Mouse (Mus musculus): Measurements from ENCODE around the gene Cd38.

Gene Cd38

GRCm38 (mm10) chr5:43868253-43868652 is at the start of gene Cd38:
Gene Cd38, plus strand, starts transcription at chr5:43868553.
- DNase-seq: no peak

- DNase-seq: no peak
Observed at GRCm38 (mm10) chr5:43818695-43819094, 49.7 kb upstream of the Cd38 start, which contains the start of gene Bst1. Gene Bst1, plus strand, starts transcription at chr5:43818885.

- DNase-seq: no peak
Observed at GRCm38 (mm10) chr5:43820785-43821184, 47.6 kb upstream of the Cd38 start.

DNA sequence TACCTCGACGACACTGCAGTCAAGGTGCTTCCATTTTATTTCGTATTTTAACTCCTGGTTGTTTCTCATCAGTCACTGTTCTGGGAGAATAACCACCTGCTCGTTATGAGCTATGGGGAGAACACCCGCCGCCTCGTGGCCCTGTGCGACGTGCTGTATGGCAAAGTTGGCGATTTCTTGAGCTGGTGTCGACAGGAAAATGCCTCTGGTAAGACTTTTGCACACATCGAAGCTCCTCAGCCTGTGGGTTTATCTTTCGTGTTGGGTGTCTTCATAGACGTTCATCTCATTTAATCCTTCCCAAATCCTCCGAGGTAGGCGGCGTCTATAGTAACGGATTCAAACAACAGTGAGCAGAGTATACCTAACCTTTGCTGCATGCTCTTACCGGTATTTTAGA is 46.8 kb upstream of the Cd38 start, which contains the start of gene Fbxl5:
TSS of gene Fbxl5 (minus strand) at position 101 of the 400 bp plus-strand sequence.
- no peak for DNase-seq

DNA sequence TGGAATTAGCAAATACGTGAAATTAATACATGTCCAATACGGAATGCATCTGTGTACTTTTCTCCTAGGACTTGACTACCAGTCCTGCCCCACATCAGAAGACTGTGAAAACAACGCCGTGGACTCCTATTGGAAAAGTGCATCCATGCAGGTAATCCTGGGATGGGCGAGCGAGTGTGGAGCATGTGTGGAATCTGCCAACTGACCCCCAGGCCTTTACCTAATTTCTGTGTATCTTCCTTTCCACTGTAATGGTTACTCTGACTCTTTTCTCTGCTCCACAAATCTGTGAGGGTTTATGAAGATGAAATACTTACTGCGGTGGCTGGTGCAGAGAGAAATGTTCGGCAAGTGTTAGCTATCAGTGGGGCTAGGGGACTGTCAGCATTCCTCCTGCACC is 46.2 kb upstream of the Cd38 start:
- DNase-seq: no peak

DNA sequence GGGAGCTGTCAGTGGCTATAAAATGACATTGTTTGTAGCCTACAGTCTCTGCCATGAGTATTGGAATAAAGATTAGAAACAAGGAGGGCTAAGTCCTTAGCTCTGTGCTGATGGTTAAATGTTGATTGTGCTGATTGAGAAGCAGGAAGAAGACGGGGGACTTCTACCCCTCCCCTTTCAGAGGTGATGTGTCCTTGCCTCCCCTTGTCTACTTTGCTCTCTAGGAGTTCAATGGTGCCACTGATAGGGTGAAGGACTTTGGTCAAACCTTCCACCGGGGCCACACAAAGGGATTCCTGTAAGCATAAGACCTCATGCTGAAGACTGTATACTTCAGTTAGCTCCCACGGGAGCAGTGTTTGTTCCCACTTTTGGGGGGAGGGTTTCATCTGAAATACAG is 45.5 kb upstream of the Cd38 start:
- DNase-seq: no peak

DNA sequence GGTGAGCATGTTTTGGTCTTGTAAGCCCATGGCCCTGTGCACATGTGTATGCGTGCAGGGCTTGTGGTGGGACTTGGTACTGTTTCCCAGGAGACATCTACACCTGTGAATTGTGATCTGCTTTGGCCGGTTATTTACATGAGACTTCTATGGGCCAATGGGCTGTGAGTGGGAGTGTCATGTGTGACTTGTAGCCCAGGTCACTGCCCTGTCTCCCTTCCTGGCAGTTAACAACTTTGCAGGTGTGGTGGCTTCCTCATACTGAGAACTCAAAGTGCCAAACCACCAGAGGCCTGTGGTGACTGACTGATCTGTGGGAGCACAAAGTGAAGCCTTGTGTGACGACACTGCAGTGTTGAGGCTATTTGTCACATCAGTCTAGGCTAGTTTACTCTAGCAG is 43.8 kb upstream of the Cd38 start:
- no peak for DNase-seq

- DNase-seq: no peak
Observed at GRCm38 (mm10) chr5:43826883-43827282, 41.5 kb upstream of the Cd38 start.

DNA sequence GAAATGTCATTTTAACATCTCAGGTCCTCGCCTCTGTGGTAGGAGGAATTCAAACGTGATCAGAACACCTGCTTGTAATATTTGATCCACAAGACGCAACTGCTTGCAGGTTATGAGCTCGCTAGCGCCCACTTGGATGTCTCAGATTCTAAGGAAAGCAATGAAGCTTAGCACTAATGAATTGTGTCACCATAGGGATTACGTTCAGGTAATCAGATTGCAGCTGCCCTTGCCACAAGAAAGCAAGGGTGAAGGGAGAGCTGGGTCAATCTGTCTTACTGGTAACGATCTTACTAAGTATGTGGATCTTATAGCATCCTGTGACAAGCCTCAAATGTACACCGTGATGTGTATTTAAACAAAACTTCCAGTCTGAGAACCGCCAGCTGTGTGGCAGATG is 41.0 kb upstream of the Cd38 start:
- no peak for DNase-seq

- no peak for DNase-seq
Observed at GRCm38 (mm10) chr5:43836590-43836989, 31.8 kb upstream of the Cd38 start.

GRCm38 (mm10) chr5:43837372-43837771 is 31.0 kb upstream of the Cd38 start:
- peak; percentile 33 for DNase-seq

DNA sequence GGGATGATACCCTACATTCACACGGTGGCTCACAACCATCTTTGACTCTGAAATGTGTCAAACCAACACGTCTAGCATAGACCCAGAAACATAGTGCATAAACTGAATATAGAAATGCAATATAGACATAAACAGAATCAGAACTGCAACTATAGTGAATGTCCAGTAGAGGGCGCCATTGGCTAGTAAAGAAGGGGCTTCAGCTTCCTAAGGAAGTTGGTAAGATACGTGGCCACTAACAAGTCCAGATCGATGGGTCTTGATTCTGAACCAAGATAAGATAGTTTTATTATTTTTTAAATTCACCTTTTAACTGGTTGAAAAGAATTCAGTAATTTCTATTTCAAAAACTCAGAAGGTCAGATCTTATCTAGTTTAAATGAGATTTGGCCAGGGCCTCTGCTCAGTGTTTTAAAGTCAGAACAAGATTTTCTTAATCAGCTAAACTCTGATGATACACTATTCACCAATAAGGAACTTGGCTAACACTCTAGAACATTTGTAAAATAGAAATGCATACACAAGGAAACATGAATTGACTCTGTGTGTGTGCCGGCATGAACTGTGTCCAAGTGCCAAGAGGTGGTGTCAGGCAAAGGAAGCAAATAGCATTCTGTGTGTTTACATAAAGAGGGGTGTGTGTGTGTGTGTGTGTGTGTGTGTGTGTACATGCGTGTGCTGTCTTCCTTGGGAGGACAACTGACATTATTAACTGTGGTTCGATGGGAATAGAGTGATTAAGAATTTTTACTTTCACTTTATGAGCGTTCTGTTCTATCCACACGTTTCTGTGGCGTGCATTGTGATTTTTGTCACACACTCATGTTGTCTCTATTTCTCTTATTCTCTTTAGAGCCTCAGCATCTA is 27.0 kb upstream of the Cd38 start:
- no peak for DNase-seq

DNA sequence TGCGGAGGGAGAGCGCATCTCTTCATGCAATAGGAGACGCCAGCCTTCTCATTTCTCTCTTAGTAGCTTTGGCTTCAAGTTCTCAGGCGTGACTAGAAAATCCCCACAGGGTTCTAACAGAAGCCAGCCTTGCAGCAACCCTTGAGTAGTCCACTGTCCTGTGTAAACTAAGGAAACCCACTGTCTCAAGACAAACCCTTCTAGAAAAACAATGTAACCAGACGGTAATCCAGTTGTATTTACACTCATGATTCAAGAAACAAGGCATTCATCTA is 26.4 kb upstream of the Cd38 start:
- no peak for DNase-seq

DNA sequence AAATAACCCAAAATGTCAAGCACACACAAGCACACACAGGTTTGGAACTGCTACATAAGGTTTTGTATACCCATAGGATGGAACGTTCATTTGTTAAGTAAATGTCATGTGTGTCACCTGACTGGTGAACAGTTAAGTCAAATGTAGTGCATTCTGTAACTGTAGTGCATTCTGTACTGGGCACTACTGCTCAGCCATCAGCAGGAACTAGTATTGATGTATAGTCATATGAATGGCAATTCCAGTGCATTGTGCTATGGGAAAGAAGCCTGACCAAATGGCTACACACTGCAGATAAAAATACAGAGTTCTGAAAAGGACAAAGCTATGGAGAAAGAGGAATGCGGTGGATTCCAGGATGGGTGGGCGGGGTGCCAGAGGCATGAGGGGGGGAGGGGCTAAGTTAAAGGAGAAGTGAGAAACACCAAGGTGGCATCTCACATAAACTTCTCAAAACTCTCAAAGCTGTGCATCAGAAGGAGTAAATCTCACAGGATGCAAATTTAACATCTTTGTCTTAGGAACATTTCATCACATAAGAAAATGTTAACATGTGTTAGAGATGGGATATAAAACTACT is 25.7 kb upstream of the Cd38 start:
- DNase-seq: no peak

DNA sequence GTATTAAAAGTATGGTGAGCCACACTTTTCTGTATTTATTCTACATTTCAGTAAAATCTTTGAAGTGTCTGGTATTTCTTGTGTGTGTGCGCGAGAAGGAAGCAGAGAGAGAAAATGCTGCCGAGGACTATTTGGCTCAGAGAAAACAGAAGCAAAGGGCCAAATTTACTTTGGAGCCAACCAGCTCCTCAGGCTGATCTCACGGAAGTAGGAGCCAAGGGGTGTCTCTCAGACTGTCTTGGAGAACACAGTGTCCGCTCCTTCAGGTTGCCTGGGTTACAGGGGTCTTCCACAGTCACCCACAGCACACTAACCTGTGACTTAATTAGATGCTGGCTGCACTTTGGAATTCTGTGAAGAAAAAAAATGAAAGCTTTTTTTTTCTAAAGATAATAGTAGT is 23.3 kb upstream of the Cd38 start:
- DNase-seq: no peak

DNA sequence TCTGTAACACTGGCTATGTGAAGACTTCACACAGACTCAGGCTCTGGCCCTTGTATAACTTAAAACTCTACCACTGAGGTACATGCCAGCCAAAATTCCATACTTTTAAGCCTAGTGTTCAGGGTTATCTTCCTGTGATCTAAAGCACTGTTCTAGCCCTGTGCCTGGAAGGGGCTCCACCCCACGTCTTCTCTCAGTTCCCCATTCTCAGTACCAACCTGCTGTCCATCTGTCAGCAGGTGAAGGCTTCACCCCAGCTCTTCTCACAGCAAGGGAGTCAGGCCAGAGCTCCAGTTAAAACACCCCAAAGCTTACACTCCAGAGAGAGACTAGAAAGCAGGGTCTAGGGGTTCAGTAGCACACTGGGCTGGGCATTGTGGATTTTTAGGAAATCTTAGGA is 22.7 kb upstream of the Cd38 start:
- no peak for DNase-seq

DNA sequence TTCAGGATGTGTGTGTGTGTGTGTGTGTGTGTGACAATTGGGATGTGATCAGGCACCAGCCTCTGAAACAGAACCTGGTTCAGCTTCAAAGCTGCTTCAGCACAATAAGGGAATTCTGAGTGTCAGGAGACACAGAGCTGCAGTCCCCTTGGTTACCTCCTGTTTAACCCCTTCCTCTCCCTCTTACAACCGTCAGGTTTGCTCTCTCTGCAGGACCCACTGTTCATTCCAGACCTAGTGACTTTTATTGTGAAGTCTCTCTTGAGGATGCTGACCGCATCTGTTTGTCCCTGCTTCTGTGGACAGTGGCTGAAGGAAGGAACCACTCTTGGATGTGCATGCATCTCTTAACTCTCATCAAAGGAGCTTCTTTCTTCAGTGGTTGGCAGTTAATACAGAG is 22.1 kb upstream of the Cd38 start:
- DNase-seq: no peak

- DNase-seq: no peak
Observed at GRCm38 (mm10) chr5:43847555-43847954, 20.8 kb upstream of the Cd38 start.

- no peak for DNase-seq
Observed at GRCm38 (mm10) chr5:43848275-43848674, 20.1 kb upstream of the Cd38 start.

GRCm38 (mm10) chr5:43853096-43853867 is 15.1 kb upstream of the Cd38 start:
- no peak for DNase-seq

- DNase-seq: no peak
Observed at GRCm38 (mm10) chr5:43853868-43854488, 14.4 kb upstream of the Cd38 start.

GRCm38 (mm10) chr5:43855769-43856168 is 12.6 kb upstream of the Cd38 start:
- no peak for DNase-seq

DNA sequence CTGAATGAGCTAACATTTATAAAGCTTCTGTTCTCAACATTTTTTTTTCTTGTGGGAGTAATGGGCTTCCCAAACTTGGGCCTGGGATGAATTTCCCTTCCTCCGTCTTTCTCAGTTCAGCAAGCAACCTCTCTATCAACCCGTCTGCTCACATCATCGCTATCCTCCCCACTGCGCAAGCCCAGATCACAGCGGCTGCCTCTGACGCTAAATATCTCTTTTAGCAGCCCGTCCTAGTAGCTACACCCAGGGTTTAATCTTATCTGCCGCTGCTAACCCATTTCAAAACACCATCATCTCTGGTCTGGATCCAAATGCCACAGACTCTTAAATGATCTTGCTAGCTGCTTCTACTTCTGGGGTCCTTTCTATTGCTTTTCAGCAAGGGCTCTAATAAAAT is 8.7 kb upstream of the Cd38 start:
- DNase-seq: no peak

DNA sequence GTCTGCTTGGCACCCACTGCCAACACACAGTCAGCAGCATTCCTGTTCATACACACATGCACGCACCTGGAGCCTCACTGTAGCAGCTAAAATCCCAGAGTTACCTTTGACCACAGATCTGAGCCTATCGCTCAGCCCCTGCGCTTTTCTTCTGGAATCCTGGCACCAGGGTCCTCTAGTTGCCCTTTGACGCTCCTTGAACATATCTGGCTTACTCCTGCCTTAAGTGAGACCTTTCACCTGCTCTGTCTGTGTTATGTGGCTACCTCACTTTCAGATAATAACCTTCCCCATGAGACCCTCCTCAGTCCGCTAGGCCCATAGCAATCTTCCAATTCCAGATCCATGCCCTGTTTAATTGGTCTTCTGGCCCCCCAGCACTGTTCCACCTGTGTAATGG is 8.3 kb upstream of the Cd38 start:
- DNase-seq: no peak

All from right cerebral cortex, postnatal 14 days (tissue).